Mouse (Mus musculus) natural killer cell, adult 2 months (primary cell): ENCODE data around the gene Cenpx.
"Not testable (repeated sequence)": the region's sequence is repeated elsewhere in the genome, so short reads cannot be mapped to it uniquely, and the experiment has no call there.

ENCODE experiments used
- DNase-seq, 2 experiments: peaks; one replicate each; pipeline ENCODE4 v3.0.0; 2022; ENCODE audit warnings: low spot score in 2 of 2

Gene Cenpx

DNA sequence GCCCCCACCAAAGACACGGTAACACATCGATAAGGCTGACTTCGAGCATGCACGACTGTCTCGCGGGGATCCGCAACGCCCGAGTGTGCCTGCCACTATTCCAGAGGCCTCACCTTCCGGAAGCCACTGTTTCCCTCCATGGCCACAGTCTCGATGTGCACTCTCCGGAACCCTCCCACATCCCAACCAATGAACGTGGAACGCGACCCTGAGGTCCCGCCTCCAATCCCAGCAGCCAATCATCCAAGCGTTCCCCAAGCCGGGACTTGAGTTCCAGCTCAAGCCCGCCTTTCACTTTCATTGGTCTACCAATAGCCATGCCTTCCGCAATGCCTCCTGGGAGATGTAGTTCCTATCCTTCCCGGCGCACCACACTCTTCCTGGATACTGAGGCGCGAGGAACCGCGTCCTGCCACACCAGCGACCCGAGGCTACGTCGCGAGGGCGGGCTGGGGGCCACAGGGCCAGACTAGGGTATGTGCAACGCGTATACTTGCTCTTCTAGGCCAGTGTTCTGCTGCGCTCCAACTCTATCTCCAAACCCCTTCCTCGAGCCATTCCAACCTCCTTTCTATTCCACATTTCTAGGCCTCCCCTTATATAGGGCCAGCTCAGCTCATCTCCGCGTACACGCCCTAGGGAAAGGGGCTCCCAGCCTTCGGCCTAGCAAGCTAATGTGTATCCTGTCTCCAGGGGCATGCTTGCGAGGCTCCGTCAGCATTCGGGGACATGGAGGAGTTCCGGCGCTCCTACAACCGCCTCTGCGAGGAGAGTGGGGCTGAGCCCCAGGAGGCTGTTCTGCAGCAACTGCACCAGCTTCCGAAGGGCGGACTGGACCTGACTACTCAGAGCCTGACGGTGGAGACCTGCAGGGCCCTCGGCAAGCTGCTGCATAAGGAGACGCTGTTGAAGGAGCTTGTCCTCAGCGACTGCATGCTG lies at the start of gene Cenpx, which contains the start of gene Lrrc45:
Gene Cenpx (minus strand): TSS at position 159 of the 939 bp plus-strand sequence.
Gene Lrrc45 (plus strand): TSS at position 346 of the 939 bp plus-strand sequence.
- peak; percentile 93 to 94 for DNase-seq

DNA sequence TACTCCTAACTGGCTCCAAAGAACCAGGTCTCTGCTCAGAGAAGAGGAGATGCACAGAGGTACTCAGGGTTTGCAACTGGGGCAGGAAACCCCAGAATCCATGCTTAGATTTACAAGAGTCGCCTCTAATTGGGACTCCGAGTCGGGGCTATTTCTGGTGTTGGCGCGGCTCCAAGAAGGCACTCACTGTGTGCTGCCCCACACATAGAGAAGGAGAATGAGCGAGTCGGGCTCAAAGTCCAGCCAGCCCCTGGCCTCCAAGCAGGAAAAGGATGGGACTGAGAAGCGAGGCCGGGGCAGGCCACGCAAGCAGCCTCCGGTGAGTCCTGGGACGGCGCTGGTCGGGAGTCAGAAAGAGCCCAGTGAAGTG lies 49.1 kb upstream of the Cenpx start, which contains the start of gene Hmga1b:
Gene Hmga1b (plus strand): TSS at position 123 of the 370 bp plus-strand sequence.
- not testable (repeated sequence) for DNase-seq

DNA sequence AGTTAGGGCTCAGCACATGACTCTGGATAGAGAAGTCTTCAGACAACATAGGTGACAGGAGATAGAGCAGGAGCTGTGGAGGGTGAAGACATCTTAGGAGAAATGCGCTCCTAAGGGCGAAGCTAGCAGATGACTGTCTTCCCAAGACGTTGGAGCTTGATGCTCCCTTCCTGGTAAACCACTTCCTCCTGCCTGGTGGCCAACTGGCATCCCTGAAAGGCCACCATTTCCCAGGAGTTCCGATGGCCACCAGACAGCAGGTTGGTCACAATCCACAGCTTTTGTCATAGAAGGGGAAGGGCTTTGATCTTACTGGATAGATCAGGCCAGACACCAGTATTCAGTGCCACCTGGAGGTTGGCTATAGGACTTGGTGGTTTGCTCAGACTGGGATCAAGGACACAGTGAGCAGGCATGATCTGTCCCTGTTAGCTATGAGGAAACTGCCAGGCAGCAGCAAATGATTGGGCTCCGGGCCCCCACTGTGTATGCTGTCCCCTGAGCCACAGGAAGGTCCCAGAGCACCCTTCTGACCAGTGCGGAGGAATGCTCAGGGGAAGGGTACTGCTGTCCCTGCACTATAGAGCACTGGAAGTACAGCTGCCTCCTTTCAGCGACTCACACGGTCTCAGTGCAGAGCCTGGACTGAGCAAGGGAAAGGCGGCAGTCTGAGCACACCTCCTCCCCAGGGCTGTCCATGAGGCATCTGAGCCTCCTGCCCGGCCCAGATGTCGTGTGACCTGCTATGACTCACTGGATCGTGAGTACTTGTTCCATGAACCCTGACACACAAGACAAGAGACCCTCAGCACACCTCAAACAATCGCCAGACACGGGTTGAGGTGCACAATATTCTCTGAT lies 48.5 kb upstream of the Cenpx start:
- DNase-seq = no peak

DNA sequence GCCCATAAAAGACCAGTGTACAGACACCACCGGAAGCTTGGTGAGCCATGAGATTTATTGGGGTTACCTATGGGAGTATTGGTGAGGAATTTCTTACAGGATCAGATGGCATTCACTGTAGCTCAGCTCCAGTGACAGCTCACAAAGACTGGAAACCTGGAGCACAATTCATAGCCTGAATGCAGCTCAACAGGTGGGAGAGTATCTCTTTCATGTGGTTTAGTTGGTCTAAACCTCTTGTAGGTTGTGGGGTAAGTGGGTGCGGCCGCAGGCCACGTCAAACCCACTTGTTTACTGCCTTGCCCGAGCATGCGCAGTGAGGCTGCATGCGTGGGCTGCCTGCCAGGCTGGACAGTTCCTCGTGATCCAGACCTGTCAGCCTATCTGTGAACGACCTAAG lies 46.7 kb upstream of the Cenpx start:
- peak; percentile 27 to 45 for DNase-seq

- DNase-seq = no peak
These were observed 38.1 kb upstream of the Cenpx start for GRCm38 (mm10) chr11:120751606-120752005.

GRCm38 (mm10) chr11:120749430-120749829 lies 35.9 kb upstream of the Cenpx start:
- DNase-seq = peak; percentile 51 to 56

DNA sequence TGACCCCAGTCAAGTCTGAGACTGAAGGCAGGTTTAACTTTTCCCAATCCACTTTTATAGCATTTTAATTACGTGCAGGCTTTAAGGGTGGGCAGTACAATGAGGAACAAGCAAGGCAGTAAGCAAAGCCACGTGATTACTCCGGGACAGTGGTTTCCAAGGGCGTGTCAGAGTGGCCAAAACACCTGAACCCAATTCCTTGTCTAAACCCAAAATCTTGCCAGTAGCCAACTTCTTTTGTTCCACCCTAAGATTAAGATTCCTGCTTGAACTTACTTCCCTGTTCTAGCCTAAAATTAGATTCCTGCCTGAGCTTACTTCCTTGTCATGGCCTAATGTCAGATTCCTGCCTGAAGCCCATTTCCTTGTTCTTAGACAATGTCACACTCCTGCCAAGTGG lies 34.4 kb upstream of the Cenpx start:
- no peak for DNase-seq

DNA sequence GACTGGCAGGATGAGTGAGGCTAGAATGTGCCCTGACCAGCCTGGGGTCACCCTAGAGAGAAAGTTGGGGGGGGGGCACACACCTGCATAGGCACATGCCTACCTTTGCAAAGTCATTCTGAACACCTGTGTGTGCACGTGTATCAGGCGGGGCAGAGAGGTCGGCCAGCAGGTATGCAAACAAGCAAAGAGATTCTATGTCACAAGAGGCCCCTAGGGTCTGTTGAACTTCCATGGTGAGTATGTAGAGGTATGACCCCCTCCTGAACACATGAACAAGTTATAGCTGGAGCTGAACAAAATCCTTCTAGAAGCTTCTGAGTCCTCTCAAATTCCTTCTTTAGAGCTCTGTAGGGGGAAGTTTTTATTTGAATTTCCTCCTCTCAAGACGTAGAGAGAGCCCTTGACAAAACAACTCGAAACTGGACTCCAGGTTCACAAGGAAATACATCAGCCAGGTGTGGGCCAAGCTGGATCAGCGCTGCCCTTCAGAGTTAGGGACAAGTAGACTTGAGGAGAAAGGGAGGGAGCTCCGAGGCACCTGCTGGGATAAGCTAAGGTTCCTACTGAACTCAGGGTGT lies 30.7 kb upstream of the Cenpx start:
- DNase-seq = no peak

GRCm38 (mm10) chr11:120740981-120741380 lies 27.4 kb upstream of the Cenpx start:
- no peak for DNase-seq

GRCm38 (mm10) chr11:120736424-120736823 lies 22.9 kb upstream of the Cenpx start:
- no peak for DNase-seq

DNA sequence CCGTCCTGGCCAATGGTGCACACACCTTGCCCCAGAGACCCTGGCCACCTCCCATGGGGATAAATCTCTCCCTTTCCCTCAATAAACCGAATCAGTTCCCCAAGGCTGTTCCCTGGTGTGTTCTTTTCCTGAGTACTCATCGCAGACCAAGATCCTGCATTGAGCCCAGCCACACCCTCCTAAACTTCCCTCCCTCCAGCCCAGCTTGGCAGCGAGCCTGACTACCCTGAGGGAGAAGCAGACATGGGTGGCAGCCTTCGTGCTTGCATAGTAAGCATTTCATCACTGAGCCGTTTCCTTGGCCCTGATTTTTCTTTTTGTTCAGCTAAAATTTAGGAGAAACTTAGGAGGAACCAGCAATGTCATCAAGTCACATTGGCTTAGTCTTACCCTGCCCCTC lies 20.0 kb upstream of the Cenpx start:
- no peak for DNase-seq

GRCm38 (mm10) chr11:120731858-120732680 lies 18.5 kb upstream of the Cenpx start, which contains the start of gene Cbr2:
TSS of gene Cbr2 (minus strand) at chr11:120732114.
- DNase-seq = no peak

DNA sequence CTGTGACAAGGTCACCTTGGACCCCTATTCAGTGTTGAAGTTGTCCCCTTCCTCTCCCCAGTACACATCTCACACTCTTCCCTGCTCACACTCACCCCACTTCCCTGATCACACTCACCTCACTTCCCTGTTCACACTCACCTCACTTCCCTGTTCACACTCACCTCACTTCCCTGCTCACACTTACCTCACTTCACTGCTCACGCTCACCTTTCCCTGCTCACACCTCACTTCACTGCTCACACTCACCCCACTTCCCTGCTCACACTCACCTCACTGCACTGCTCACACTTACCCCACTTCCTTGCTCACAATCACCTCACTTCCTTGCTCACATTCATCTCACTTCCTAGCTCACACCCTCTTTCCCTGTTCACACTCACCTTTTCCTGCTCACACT lies 17.9 kb upstream of the Cenpx start:
- DNase-seq = no peak

DNA sequence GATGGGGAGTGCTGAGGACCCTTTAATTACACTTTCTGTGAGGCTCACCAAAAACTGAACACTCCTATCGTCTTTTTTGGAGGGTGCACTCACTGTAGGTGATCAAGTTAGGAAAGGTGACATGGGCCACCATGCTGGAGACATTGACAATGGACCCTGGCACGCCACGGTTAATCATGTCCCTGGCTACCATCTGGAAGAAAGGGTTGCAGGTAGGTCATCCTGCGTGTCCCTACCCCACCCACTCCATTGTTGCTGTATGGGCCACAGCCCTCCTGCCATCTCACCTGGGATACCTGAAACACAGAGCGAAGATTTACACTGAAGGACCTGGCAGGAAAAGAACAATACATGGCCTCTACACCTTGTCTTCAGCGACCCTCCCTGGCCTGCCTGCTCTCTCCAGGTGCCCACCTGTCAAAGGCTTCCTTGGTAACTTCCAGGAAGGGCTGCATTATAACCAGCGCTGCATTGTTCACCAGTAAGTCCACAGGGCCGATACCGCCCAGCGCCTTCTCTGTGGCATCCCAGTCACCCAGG lies 16.9 kb upstream of the Cenpx start:
- DNase-seq = no peak

DNA sequence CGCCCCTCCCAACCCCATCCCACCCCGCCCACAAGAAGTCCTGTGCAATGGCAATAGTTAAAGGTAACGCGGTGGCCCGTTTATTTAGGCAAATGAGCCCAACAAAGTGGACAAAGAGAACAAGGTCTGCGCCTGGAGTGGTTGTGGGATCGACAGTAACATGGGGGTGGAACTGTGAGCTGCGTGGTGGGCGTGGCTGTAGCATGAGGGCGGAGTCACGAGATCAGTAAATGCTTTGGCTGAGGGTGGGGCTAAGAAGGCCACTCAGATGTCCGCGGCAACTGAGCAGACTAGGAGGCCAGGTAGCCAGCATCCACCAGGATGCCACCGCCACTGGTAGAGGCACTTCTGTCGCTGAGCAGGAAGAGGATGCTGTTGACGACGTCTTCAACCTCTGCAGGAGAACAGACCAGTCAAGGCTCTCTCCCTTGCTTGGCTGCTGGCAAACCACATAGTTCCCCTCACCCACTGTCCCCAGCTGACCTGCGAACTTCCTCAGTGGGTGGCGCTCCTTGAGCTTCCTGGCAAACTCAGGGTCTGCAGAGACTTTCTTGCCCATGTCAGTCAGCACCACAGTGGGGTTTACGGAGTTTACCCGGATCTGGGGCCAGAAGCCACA lies 16.0 kb upstream of the Cenpx start:
- peak; percentile 64 to 79 for DNase-seq

- DNase-seq = peak in 1 of 2 experiments; percentile 40
These were observed 15.1 kb upstream of the Cenpx start for GRCm38 (mm10) chr11:120728530-120729240.

GRCm38 (mm10) chr11:120727564-120727963 lies 14.0 kb upstream of the Cenpx start:
- DNase-seq = no peak

DNA sequence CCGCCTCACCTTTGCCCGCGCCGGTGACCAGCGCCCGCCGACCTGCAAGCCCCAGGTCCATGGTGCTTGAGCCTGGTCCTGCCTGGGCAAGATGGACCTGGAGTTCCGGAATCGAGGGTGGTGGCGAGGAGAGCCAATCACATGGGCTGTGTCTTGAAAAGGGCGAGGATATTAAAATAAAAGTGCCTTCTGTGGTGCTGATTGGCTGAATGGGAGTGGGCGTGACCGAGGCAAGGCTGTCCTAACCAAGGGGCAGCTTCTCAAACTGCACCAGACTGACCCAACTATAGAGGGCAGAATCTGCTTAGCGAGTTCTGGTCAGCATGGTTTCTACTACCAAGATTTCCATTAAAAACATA lies 13.6 kb upstream of the Cenpx start, which contains the start of gene Dcxr:
Gene Dcxr (minus strand): TSS at position 113 of the 359 bp plus-strand sequence.
- DNase-seq = peak; percentile 75 to 81
